Mouse (Mus musculus) regulatory T cell (primary cell): ENCODE data around the gene Il31.

Source experiments
- in situ Hi-C: fragments of 300-600 bp; cut with MboI, MseI; formaldehyde crosslinking; loops from one replicate; pipeline ENCODE4 v1.15.1; 2025; ENCODE audit warnings: high pct_unique_total_duplicates

Gene Il31

DNA sequence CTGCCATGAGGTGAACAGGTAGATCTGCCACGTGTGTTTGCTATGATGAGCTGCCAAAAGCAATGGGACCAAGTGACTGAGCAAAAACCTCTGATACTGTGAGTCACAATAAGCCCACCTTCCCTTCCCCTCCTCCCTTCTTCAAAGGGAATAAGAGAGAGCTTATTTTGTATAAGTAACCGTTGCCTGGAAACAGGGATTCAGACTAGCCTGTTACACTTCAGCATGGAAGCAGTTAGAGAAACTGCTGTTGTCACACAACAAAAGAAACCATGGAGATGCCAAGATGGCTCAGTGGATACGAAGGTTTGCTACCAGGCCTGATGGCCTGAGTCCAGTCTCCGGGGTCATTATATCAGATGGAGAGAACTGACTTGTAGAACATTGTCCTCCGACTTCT is 15.5 kb downstream of the Il31 start:
- in situ Hi-C loops, result no loop called here

DNA sequence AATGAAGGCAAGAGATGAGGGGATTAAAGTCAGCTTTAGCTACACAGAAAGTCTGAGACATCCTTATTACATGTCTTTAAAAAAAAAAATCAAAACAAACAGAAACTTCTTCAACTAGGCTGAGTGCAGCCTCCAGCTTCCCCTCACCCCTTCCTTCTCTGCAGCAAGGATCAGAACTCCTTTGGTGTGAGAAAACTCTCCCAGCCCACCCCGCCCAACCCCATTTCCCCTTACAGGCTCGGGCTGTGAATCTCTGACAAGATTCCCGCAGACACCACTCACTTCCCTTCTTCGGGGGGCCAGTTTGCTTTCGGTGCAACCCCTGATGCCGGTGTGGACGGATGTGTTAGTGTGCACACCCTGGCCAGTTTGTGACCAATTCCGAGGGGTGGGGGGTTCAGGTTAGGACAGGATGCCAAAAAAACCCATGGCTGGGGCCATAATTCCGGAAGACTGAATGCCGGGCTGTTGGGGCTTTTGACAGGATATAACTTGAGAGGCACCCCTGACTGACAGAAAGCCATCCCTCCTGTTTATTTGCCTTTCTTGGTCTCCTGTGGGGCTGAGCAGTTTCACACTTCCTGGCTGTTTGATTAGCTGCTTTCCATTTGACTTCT is 18.4 kb downstream of the Il31 start:
- in situ Hi-C loops, result no loop called here

DNA sequence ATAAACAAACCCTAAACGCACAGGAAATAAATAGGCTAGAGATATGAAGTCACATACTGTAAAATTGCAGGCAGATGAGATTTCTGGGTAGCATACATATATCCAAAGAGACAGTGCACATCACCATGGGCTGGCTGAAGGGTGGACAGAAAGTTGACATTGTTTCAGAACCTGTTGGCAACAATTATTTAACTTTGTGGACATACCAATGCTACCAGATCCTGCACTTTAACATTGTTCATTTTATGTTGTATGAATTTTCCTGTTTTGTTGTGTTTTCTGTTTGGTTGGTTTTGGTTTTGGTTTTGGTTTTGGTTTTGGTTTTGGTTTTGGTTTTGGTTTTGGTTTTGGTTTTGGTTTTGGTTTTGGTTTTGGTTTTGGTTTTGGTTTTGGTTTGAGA is 24.7 kb downstream of the Il31 start:
- in situ Hi-C loops, result no loop called here

DNA sequence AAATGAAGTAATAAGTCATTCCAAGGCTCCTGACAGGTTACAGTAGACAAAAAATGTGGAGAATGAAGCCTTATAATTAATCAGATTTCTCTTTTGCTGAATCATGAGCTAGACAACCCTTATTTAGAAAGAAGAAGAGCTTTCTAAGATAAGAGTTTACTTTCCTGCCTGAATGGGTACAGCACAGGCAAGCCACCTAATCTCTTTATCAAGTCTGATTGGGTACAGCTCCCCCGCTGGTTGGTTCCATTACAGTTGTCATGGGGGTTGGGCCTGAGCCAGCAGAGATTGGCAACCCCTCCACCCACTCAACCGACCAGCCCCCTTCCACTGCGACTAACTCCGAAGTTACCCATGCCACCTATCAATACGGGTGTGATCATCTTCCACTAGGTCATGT is 27.9 kb downstream of the Il31 start:
- in situ Hi-C loops, result no loop called here

DNA sequence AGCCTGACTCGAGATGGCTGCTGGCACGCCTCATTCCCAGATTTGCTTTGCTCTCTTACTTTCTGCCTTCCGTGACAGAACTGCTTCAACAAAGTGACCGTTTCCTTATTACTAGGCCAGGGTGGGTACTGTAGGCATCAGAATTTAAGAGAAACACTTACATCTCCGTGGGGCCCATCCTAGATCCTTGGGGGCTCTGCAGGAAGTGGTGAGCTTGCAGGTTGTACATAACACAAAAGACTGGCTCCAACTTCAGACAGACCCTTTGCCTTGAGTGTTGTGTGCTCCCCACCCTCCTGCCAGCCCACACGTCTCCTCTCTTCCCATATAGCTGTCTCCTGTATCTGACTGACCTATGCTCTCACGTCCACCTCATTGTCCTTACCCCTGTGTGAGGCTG is 37.4 kb downstream of the Il31 start:
- in situ Hi-C loops, result no loop called here

DNA sequence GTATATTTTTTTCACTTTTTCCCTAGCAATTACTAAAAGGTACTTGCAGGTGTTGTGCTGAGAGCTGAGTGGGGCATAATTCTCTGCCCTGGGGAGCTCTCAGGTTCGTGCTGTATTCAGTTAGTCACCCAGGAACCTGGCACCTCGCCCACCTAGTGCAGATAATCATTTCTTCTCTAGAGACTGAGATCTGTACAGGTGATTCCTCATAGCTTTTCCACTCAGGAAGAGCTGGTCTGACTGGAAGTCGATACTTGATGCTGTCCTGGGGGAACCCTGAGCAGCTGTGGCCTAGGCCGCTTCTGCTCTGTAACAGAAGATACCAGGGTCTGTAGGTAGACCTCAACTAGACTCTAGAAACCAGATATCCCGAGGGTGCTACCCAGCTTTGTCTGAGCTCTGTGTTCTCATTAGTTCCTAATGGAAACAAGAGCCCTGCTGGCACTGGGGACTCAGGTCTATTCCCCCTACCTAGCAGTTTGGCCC is 44.4 kb downstream of the Il31 start:
- in situ Hi-C loops, result loop anchor here (5.0 to 10.0 kb wide), 2 partner anchors 78 to 170 kb away; no protein-coding TSS in a partner anchor

DNA sequence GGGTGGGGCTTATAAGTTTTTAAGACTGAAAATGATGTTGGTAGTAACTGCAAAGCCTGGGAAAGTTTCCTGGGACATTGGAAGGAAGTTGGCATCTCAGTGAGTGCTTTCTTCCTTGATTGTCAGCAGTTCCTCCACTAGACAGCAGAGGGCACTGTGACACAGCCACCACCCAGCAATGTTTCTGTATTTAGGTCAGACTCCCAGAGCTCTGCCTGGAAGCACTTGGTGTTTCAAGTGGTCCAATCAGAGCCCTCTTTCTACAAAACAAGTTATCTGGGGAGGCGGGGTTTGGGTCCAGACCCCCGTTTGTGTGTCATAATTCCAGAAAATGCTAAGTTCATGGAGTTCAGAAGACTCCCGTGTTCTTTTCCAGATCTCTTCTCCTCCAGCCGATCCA is 45.2 kb downstream of the Il31 start:
- in situ Hi-C loops, result loop anchor here (5.0 to 10.0 kb wide), 2 partner anchors 77 to 171 kb away; no protein-coding TSS in a partner anchor

DNA sequence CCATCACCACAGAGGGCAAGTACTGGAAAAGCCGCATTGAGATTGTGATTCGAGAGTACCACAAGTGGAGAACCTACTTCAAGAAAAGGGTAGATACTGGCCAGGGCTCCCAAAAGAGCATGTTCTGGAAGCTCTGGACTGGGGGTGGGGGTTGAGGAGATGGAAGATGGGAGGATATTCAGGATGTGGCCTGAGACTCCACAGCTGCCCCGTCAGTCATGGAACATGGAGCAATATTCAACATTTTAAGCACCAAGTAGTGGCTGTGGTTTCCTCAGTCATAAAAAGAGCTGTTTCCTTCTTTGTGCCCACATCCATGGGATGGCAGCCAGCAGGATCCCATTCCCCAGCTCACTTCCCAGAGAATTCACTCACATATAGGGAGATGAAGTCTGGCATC is 47.0 kb downstream of the Il31 start:
- in situ Hi-C loops, result loop anchor here (5.0 to 10.0 kb wide), 2 partner anchors 75 to 173 kb away; no protein-coding TSS in a partner anchor

DNA sequence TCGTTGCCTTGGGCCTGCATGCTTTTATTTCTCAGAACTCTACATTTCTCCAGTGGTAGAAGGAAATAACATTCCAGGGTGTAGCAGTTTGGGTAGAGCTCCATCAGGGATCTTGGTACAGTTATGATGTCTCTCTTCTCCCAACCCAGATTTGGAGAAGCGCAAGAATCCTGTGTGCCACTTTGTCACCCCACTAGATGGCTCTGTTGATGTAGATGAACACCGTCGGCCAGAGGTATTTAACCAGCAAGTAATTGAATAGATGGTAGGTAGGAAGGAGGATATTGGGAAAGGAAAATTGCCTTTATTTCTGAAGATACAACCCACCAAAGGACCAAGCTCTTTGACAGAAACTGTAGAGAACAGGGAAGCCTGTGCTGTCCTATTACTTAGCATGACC is 48.6 kb downstream of the Il31 start:
- in situ Hi-C loops, result loop anchor here (5.0 to 10.0 kb wide), 2 partner anchors 73 to 174 kb away; no protein-coding TSS in a partner anchor

DNA sequence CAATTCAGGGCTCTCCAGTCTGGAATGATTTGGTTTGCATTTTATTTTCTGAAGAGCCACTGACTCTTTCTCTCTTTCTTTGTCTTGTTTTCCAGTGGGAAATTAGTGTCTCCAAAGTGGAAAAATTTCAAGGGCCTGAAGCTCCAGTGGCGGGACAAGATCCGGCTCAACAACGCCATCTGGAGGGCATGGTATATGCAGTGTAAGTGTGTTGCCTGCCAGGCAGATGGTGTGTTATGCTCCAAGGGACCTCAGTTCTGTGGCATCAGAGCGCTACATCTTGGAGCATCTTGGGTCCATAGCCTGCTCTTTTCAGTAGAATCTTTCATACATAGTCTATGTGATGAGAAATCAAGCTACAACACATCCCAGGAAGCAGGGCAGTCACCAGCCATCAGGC is 49.3 kb downstream of the Il31 start:
- in situ Hi-C loops, result loop anchor here (5.0 to 10.0 kb wide), 2 partner anchors 73 to 175 kb away; no protein-coding TSS in a partner anchor

DNA sequence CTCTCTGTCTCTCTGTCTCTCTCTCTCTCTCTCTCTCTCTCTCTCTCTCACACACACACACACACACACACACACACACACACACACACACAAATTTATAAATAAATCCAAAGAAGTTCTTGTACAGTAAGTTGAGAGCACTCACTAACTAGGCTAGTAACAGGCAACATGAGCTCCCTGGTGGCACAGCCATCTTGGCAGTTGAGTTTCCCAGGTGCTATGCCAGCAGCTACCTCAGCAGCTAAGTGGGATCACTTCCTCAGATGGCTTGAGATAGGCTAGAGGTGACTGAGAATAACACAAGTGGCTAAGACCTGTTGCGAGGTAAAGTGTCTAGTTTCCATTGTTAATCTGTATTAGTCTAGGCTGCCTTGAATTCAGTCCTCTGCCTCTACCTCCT is 50.0 kb downstream of the Il31 start:
- in situ Hi-C loops, result no loop called here

DNA sequence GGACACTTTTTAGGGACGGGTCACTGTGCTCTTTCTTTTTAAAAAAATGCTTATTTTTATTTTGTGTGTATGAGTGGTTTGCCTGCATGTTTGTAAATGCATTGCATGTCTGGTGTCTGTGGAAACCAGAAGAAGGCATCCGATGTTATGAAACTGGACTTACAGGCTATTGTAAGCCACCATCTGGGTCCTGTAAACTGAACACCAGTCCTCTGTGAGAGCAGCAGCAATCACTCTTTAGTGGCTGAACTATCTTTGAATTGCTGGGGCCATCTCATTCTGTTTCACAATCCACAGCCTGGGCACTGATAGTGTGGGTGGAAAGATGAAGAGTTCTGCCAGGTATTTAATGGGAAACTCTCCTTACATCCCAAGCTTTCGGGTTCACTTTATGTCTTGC is 50.9 kb downstream of the Il31 start:
- in situ Hi-C loops, result no loop called here

DNA sequence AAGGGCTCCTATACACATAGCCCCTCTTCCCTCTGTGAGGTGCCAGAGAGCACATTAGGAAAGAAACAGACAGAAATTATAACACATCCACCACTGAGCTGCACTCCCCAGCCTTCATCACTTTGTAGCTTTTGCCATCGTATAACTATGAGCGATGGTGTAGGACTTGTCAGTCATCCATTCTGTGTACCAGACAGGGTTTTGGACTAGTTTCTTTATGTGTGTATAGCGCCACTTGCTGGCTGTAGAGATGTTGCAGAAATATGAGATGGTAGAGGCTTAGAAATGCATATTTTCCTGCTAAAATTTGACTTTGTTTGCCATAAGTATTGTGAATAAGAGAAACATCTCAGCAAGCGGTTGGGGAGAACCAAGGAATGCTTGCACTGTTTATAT is 52.5 kb downstream of the Il31 start:
- in situ Hi-C loops, result no loop called here

DNA sequence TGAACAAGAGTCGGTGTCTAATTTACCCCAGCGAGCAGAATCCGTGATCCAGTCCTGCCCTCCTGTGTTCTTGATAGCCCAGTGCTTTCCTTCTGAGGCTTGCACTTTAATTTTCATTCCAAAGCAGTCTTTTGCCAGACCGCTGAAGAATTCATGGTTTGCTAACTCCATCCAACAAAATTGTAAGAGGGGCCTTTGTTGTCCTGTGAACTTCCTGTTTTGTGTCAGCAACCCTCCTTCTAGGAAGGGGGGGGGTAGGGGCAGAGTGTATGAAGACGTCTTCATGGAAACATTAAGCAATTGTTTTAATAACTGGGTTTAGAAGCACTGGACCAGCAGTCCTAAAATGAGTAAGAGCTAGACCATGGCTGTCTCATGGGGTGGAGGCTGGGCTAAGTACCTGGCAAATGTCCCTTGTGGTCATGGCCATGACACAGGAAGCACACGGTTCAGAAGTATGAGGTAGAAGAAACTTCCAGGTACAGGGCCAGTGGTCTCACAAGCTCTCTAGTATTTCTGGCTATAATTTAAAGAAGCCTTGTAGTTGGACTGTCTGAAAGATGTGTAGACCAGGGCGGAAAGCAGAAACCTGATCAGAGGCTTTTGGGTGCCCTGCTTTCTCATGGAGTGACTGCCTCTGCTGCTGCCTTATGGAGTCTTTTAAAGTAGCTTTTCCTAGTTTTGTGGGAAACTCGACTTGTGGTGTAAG is 53.1 kb downstream of the Il31 start:
- in situ Hi-C loops, result no loop called here

DNA sequence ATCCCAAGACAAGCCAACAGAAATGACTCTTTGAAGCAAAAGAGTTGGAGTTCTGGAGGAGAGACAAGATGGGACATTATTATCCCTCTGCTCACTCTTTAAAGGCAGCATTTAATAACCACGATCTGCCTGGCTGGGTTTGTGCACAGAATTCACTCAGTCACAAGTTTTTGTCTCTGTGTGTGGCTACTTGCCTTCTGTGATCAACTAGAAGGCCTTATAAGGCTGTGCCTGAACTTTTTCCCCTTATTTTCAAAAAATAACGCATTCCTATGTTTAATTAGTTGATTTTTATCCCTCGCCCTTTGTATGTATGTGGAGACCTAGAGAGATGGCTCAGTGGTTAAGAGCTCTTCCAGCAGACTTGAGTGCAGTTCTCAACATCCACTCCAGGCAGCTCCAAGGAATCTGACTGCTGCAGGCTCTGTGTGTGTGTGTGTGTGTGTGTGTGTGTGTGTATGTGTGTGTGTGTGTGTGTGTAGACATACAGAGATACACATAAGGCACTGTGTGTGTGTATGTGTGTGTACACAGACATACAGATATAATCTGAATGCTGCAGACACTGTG is 56.9 kb downstream of the Il31 start:
- in situ Hi-C loops, result no loop called here

DNA sequence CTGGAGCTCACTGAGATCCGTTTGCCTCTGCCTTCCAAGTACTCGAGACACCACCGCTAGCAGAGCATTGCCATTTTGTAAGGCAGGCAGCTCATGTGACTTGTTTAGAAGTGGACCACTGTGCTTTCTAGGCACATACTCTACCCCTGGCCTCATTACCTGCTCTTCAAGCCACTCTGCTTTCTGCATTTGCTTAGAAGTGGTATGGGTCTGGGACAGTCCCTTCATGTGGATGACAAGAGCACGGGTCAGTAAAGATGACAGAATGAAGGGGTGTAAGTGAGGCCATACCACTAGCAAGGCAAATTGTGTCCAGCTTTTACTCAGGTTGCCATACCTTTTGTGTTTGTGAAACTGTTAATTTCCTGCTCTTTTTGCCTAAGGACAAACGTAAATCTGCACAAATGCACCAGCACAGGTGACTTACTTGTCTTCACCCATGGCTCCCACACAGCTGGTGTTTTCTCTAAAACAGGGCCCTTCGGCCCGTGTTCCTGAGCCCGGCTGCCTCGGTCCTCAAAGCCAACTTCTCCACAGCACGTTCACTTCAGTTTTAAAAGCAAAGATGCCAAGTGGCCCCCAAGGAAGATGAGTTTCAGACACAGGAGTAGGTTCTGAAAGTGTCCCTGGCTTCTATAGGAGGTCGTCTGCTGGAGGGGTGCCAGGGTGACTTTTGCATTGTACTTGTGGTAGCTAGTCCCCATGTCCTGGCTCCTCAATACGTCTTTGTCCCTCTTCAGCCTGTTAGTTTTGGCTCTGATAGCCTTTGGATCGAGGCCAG is 57.6 kb downstream of the Il31 start:
- in situ Hi-C loops, result no loop called here
